Mouse (Mus musculus): ENCODE measurements at regions not wholly inside any gene's neighbourhood (a gene's known extent, or its start where the extent isn't known, plus 50 kb on each side); places are given as distances from the start of the nearest gene placed in this dataset.

DNA sequence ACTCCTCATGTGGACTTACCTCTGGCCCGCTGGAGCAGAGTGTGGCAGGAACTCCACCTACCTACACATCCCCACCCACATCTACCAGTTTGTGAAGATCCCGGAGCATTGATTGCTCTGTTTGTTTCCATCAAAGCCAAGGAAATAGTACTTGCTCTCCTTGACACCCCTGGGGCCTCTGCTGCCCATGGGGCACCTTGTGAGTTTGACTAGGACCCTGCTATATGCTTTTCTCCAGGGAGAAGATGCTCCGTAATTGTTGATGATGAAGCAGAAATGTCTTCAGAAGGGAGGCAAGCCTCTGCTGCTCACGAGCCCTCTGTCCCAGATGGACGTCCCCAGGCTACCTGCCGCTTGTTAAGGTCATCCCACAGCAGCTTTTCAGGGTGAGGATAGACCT, 367.0 kb downstream of the Cd83 start:
- peak; percentile 74 for DNase-seq

DNA sequence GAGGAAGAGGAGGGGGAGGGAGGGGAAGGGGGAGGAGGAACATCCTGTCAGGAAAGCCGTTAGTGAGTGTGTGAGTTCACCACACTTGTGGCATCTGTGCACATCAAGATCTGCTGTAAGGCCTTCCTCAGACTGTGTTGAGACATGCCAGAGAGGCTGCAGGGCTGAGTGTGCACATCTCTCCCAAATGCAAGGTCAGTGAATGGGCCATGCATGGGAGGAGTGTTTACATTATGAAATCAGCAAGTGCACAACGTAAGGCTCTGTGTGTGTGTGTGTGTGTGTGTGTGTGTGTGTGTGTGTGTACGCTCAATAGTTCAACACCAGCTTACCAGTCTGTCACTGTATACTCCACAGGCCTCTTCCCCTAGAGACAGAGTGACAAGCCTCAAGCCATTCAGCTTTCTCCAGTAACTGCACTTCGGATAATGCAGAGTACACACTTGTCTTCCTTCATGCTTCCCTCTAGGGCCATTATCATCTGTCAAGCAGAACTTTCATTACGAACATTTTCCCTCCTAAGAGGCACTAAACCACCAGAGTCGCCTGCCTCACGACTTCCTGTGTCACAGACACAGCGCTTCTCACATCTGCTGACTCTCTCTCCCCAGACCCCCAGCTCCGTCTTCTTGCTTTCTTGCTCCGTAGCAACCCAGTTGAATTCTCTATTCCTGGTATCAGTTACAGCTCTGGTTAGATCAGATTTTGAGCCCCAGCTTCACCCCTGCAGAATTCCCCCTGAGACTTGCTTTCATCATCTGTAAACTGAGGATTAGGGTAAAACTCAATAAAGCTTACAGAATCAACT, 368.4 kb downstream of the Cd83 start:
- DNase-seq = peak; percentile 64

DNA sequence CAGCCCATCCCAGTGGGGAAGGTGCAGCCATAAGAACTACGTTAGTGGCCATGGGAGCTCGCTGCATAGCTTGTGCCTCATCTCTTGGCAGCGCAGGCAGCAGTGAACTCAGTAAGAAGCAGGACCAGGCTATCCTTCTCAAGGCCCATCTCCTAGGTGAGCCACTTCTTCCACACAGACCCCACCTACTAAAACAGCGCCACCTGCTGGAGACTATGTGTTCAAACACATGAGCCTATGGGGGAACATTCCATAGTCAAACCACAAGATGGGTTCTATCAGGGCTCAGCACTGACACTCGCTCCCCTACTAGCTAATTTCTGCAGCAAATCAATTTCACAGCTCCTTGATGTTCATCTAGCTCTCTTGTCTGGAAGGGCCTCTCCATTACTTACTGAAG, 369.2 kb downstream of the Cd83 start:
- DNase-seq = no peak

DNA sequence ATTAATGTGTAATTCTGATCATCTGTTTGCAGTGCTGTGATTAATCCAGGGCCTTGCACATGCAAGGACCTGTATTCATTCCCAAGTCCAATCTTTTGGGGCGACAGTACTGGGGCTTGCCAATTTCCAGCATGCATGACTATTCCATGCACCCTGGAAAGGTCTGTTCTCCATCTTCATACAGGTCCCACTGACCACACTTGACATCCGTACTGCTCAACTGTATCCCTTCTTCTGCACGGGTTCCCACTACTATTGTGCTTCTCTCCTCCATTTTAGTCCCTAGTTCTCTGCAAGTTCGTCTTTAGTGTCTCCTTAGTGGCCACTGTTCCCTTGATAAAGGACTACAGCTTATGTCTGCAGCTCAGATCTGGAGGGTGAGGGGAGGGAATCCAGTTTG, 371.4 kb downstream of the Cd83 start:
- DNase-seq = peak; percentile 67

DNA sequence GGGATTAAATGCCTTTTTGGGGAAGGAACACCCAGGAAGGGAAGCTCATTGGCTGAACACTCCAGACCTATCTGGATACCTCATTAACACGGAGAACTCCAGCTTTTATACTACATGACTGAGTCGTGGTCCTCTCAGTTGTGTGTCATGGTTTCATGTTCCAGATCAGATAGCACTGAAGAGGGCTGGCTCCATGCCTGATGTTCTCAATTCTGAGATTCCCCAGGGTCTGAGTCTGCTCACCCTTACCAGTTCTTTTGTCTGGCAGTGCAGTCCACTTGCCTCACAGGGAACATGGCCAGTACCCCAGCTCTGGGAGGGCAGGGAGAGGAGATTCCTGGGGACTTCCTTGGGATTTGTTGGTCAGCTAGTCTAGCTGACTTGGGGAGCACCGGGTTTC, 372.0 kb downstream of the Cd83 start:
- DNase-seq = peak; percentile 86

DNA sequence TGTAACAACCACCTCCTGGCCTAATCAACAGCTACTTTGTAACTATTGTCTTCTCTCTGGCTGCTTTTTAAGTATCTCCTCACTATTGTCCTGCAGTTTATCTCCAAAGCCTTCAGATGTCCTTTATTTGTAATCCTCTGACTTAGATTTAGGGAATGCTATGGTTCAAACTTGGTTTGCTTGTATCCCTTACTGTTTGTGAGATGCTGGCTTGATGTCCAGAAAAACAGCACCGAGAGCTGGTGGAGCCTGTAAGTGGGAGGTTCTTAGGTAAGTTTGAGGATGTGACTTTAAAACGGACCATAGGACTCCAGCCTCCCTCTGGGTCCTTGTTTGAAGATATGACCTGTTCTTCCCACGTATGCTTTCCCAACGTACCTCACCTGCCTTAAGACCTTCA, 372.7 kb downstream of the Cd83 start:
- peak; percentile 51 for DNase-seq

DNA sequence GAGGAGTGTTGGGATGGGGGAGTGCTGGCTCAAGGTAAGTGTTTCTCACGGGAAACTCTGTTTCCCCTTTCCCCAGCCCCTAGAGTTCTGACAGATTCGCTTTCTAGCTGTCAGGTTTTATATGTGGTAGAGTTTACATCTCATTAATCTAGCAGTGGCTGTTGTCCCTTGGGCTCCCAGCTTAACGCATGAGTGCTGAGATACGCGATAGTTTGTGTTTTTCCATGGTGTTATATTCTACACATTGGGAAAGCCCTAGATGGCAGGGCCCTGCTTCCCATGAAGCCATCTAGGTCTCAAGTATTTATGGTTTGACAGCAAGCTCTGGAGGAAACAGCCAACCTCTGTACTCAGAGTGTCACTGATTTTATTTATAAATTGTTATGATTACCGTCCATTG, 373.8 kb downstream of the Cd83 start:
- DNase-seq = peak; percentile 57

DNA sequence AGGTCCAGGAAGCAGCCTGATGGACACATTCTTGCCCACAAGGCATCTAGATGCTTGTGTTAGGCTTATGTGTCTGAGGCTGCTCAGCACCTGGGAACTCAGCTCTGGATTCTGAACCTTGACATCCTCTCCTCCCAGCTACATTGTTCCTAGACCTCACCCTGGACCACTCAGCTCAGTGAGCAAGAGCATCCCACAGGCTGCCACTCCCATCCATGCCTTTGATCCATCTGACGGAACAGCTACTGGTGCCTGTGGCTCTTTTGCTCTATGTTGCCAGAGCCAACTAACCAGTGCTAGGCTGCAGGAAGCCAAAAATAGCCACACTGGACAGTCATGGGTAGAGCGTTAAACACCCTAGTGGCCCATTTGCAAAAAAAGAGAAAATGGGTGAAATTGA, 374.8 kb downstream of the Cd83 start:
- DNase-seq = peak; percentile 92

DNA sequence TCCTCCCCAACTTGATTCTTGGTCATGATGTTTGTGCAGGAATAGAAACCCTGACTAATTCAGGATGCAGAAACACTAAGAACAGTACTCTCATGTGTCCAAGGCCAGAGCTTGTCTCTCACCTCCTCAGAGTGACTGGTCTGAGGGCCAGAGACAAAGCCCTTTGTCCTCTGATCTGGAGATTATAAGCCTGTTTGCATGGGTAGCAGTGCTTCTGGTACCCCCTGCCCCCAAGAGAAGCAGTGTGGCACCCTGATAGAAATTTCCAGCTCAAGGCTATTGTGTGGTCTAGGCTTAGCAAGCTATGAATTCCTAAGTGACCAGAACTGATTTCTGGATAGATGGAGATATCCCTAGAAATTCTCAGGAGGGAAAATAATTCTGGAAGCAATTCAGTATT, 380.2 kb downstream of the Cd83 start:
- peak; percentile 71 for DNase-seq

DNA sequence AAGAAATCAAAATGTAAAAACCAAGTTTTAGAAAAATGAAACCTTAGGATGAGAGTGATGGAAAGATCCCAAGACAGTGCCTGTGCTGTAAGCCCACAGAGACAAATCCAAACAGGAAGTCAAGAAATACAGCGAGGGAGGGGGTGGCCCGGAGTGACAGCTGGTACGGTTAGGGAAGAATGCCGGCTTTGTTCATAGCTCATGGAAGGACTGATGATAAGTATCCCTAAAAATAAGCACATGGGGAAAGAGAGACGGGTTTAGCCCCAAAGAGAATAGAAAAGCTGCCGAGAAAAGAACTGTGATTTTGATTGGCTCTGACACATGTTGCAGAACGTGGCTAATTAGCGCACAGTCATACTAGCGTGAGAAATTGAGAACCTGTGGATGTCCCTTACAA, 382.6 kb downstream of the Cd83 start:
- DNase-seq = peak; percentile 95

DNA sequence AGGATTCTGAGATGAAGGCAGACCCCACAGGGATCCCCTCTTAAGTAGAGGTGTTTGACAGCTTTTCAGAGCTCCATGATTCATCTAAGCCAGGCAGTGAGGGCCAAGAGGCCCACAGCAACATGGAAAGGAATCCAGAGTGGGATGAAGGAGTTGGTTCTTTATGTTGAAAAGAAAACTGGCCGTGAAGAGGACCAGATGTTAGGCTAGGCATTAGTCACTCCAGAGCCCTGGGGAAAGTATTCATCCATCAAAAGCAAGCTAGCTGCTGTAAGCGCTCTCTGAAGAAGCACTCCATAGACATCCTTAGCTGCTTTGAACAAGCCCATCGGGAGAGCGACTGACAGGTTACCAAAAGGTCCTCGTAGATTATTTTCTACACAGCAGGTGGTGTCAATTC, 383.6 kb downstream of the Cd83 start:
- DNase-seq = peak; percentile 74

DNA sequence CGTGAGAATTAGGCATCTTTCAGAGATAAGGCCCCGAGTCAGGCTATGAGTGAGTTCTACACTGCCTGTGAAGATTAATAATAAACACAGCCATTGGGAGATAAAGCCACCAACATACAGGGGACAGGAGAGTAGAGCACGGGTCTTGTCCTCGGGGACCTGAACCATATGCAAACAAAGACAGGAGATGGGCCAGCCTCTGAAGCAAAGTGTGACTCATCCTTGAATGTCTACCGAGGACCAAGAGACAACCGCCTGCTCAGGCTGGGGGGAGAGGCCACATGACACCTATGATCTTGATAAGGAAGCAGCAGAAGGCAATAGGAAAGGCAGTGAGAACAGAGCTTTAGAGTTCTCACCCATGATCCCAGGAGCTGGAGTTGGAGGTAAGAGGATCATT, 387.1 kb downstream of the Cd83 start:
- peak; percentile 86 for DNase-seq

DNA sequence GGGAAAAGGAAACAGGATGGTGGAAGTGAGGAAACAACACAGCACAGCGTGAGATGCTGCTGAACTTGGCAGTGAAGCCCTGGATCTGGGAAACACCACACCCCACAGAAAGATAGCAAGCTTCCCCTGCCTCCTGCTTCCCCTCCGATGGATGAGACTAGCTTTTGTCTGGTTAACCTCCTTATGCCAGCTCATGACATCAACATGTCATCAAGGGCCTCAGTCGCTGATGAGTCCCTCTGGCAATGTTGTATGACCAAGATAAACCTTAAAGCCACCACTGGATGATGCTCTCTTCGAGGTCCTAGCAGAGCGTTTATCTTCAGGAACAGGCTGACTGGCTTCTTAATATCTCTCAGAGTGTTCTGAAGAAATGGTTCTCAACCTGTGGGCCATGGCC, 388.1 kb downstream of the Cd83 start:
- DNase-seq = peak; percentile 71

DNA sequence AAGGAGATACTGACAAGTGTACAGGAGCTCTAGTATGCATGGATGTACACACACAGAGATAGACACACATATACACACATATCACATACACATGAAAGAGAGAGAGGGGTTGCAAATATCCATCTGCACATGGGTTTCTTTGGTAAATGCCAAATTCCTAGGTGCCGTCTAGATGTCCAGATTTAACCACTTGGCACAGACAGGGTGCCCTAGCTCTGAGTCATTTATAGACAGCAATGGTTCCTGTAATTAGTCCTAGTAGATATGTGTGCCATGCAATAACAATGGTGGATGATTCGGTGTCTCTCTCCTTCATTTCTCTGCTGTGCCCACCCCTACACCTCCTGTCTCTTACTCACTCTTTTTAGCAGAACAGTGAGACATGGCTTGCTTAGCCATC, 389.7 kb downstream of the Cd83 start:
- DNase-seq = peak; percentile 72

DNA sequence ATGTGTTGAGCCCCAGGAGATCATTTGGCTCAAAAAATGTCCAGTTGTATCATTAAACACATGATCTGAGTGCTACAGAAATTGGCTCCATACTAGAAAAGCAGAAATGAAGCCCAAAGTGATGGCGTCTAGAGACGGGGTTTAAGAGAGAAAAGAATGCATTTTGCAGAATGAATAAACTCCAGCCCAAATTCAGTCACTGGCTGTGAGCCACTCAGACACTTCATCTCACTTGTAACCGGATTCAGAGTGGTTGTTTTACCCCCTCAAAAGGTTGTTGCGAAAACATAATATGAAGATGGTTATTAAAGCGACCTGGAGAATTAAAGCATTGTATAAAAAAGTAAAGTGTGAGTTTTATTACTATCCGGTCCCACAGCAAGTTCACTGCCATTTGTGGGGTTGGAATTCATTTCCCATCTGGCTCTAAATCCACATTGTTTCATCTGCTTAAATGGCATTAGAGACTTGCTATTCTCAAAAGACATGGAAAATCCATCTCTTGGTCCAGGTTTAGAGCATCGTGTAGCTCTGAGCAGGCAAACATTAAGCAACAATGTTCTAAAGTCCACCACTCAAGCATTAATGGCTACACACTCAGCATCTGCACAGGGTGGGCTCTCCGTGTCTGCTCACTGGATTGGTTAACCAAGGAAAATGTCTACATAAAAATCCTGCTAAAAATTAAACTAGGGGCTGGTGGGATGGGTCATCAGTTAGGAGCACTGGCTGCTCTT, 390.9 kb downstream of the Cd83 start:
- DNase-seq = peak; percentile 73

DNA sequence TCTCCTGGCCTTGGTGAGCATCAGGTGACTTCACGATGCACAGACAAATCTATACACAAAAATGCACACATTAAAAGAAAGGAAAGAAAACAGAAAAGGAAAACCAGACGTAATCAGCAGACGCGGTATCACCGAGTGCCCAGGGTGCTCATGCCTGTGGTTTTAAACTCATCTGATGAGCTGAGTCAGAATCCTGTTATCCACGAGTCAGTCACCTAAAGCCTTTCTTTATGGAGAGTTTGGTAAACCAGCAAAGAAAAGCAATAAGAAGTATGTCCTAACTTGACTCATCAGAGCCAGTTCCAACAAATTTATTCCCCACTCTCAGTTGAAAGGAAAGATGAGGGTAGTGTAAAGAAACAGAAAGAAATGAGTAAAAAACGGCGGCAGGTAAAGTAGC, 391.5 kb downstream of the Cd83 start:
- DNase-seq = no peak

DNA sequence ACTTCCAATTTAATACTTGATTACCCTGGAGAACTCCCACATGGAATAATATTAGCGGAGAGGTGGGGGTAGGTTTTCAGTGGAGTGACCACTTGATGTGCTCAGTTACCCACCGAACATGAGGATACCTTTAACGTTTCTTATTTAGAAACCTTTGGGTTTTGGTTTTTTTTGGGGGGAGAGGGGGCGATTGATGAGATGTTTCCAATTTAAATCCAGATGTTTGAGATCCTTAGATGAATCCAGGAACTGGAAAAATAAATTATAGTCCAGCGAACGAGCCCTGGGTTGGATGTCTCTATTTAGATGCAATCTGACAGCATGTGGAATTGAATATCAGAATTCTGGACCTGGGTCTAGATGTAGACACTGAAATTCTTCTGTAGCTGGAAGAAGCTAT, 393.4 kb downstream of the Cd83 start:
- peak; percentile 31 for DNase-seq

DNA sequence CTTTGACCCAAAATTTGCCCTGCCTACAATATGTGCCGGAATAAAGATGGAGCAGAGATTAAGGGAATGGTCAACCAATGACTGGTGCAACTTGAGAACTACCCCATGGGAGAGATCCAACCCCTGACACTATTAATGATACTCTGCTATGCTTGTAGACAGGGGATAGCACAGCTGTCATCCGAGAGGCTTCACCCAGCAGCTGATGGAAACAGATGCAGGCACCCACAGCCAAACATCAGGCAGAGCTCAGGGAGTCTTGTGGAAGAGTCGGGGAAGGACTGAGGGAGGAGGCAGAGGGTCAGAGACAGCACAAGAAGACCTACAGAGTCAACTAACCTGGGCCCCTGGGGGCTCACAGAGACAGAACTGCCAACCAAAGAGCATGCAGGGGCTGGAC, 395.8 kb downstream of the Cd83 start:
- peak; percentile 92 for DNase-seq

DNA sequence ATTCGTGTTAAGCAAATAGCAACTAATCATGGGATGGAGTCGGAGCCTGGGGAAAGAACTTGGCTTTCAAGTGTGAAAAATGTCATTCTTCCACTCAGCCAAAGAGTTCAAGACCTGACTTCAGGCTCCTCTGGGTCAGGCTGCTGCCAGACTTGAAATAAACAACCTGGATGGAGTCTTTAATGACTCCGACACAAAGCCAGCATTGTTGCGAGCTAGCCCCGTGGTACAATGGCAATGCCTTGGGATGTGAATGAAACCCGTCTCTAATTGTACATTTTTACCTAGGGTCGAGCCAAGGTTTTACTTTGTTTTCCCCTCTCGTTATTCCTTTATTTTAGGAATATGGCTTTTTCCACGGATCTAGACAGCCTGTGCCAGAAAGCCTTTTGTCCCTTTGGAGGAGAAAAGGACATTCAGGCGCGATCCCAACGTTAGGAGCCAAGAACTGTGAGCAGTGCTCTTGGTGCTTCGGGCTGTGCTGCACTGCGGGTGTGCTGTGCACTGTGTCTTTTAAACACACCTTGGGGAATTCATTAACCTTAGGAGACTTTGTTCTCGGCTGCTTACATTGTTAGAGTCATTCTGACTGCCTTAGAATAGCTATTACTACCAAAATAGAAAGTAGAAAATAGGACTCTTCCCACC, 398.1 kb downstream of the Cd83 start:
- peak; percentile 95 for DNase-seq

DNA sequence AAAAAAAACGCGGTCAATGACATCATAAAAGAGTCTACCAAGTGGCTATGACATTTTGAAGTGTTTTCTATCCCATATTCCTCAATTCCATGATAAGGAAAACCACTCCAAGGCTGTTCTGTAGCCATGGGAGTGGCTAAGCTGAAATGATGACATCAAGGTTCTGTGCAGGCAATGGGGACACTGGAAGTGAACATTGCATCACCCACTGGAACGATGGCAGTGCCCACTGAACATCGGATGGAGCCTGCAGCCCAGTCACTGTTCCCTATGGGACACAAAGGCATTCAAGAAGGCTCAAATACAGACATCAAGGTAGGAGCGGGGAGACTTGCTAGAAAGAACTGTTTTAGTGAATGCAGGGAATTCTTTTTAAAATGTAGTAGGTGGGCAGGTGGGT, 410.8 kb downstream of the Cd83 start:
- DNase-seq = no peak

DNA sequence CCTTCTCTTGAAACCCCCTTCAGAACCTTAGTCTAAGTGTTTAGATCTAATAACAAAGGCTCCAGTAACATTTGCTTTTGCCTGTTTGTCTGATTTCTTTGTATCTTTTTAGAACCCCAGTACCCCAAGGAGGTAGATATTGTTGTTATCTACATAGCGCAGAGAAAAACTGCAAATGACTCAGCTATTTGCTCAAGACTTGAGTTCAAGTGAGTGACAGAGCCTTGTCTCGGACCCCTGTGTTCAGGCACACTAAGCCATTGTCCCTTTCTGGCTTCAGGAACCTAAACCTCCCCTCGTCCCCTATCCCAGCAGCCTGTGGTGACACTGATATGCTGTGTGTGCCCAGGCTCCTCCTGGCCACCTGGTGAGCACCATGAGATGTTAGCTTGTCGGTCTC, 421.5 kb downstream of the Cd83 start:
- DNase-seq = peak; percentile 79

DNA sequence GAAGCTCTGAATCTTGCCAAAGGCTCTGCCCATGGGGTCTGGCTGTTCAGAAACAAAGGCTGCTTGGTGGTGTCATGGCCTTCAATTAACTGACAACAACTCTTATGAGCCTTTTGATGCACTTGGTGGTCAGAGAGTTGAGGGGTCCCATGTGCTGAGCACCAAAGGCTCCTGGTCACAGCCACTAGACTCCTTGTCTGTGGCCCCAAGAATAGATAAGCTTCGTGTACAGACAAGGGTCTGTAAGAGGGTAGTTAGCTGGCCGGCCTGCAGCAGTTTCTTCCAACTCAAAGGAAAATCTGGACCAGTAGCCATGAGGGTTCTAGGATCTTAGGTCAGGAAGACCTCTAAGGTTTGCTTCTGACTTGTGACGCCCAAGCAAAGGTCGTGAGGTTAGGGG, 421.9 kb downstream of the Cd83 start:
- DNase-seq = peak; percentile 75

DNA sequence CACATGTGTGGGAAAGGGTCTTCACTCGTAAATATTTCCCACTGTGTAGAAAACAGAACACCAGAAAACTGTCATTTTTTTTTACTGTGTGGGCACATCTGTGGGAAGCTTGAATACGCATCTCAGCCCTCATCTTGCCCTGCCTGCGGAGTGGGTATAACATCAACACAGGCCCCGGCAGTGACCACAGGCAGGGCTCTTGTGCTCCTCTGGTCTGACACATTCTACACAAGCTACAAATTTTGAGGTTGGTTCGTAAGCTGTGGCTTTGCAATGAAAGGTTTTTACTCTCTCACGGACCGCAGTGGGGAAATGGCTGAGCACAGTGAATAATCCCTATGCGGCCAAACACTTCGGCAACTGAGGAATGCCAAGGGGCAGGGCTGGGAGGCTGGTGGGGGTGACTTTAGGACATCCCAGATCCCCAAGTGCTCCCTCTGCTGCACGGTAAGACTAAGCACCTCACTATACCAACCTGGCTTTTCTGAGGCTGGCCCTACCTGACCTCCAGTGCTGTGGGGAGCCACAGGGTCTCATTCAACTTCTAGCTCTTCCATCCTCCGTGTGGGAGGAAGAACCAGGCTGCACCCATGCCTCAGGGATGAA, 422.9 kb downstream of the Cd83 start:
- DNase-seq = peak; percentile 81

DNA sequence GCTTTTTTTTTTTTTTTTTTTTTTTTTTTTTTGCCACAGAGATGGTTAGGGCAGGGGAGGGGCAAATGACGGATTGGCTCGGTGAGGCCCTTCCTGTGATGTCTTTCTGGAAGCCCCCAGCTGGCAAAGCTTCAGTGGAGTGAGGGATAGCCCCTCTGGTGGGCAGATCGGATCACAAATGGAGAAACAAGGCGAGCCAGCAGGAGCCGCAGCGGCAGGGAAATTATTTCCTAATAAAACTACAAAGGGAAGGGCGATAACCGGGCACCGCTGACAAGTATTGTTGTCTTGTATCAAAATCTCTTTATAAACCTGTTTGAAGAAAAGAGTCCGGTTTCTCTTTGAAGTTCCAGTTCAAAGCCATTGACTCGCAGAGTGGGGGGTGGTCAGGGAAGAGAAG, 424.5 kb downstream of the Cd83 start:
- DNase-seq = peak; percentile 88

All from heart, adult 11 months (tissue).